Mouse (Mus musculus): Measurements from ENCODE around the gene U2af1l4.
A peak's percentile ranks its signal among the peaks of the same experiment; 100 is the strongest.

U2af1l4 gene

GRCm38 (mm10) chr7:30586455-30587020 is 23.4 kb downstream of the U2af1l4 start:
- DNase-seq (ENCODE audit: low spot score), result no peak

- no peak for DNase-seq (ENCODE audit: low spot score)
Measured at GRCm38 (mm10) chr7:30587842-30588667, 25.0 kb downstream of the U2af1l4 start.

GRCm38 (mm10) chr7:30588676-30589434 is 25.8 kb downstream of the U2af1l4 start, which contains the start of gene Kmt2b:
Kmt2b (minus strand) TSS chr7:30588726.
- peak; percentile 99 for DNase-seq (ENCODE audit: low spot score)

- DNase-seq (ENCODE audit: low spot score), result peak; percentile 54
Measured at GRCm38 (mm10) chr7:30589435-30590301, 26.6 kb downstream of the U2af1l4 start.

GRCm38 (mm10) chr7:30590927-30591604 is 28.0 kb downstream of the U2af1l4 start:
- no peak for DNase-seq (ENCODE audit: low spot score)

GRCm38 (mm10) chr7:30591605-30591951 is 28.5 kb downstream of the U2af1l4 start:
- DNase-seq (ENCODE audit: low spot score), result no peak

GRCm38 (mm10) chr7:30592772-30593423 is 29.8 kb downstream of the U2af1l4 start:
- DNase-seq (ENCODE audit: low spot score), result no peak

GRCm38 (mm10) chr7:30593579-30594509 is 30.7 kb downstream of the U2af1l4 start:
- DNase-seq (ENCODE audit: low spot score), result no peak

- no peak for DNase-seq (ENCODE audit: low spot score)
Measured at GRCm38 (mm10) chr7:30594510-30595024, 31.5 kb downstream of the U2af1l4 start.

GRCm38 (mm10) chr7:30596093-30596492 is 33.0 kb downstream of the U2af1l4 start:
- no peak for DNase-seq (ENCODE audit: low spot score)

GRCm38 (mm10) chr7:30596811-30597210 is 33.7 kb downstream of the U2af1l4 start:
- DNase-seq (ENCODE audit: low spot score), result no peak

GRCm38 (mm10) chr7:30598786-30599185 is 35.7 kb downstream of the U2af1l4 start, which contains the start of gene Zbtb32:
Zbtb32 (minus strand) TSS chr7:30598909.
- no peak for DNase-seq (ENCODE audit: low spot score)

GRCm38 (mm10) chr7:30599933-30600353 is 36.8 kb downstream of the U2af1l4 start:
- peak; percentile 85 for DNase-seq (ENCODE audit: low spot score)

GRCm38 (mm10) chr7:30600651-30601050 is 37.5 kb downstream of the U2af1l4 start:
- no peak for DNase-seq (ENCODE audit: low spot score)

GRCm38 (mm10) chr7:30602583-30602982 is 39.5 kb downstream of the U2af1l4 start:
- DNase-seq (ENCODE audit: low spot score), result no peak

GRCm38 (mm10) chr7:30604424-30604823 is 41.3 kb downstream of the U2af1l4 start:
- no peak for DNase-seq (ENCODE audit: low spot score)

- no peak for DNase-seq (ENCODE audit: low spot score)
Measured at GRCm38 (mm10) chr7:30604944-30605343, 41.8 kb downstream of the U2af1l4 start.

- no peak for DNase-seq (ENCODE audit: low spot score)
Measured at GRCm38 (mm10) chr7:30607706-30608309, 44.7 kb downstream of the U2af1l4 start.

- DNase-seq (ENCODE audit: low spot score), result no peak
Measured at GRCm38 (mm10) chr7:30608476-30608875, 45.4 kb downstream of the U2af1l4 start.
